Mouse (Mus musculus) liver, adult 2 months (tissue): ENCODE data around the gene Prkcb. TPM values are rescaled to one million over a fixed set of nuclear protein-coding genes. Genes with fewer than 3 reads are reported as not detected.

Experiments used
- DNase-seq: peaks from one replicate; pipeline ENCODE4 v3.0.0-alpha.2; 2011; ENCODE audit warnings: low read depth, low spot score; ENCODE audit errors: extremely low read depth
- H3K27ac ChIP-seq: fragments of 200-500 bp; replicated peaks from 2 replicates; pipeline ENCODE4 v1.5.1; 2012; ENCODE audit warnings: low read depth, mild to moderate bottlenecking, control low read depth, inconsistent platforms, low read length; ENCODE audit not compliant: insufficient read depth
- H3K27me3 ChIP-seq: fragments of 200-500 bp; 2 replicates; pipeline ENCODE4 v1.6.1; 2012; ENCODE audit warnings: mild to moderate bottlenecking, moderate library complexity, low read length, inconsistent platforms; ENCODE audit not compliant: control insufficient read depth, insufficient read depth
- H3K36me3 ChIP-seq: fragments of 200-500 bp; 2 replicates; pipeline ENCODE4 v1.6.1; 2012; ENCODE audit warnings: low read length, inconsistent platforms; ENCODE audit not compliant: control insufficient read depth, insufficient read depth
- H3K4me1 ChIP-seq: fragments of 200-500 bp; 2 replicates; pipeline ENCODE4 v1.6.1; 2011; ENCODE audit warnings: low read length; ENCODE audit not compliant: control insufficient read depth, insufficient read depth
- H3K4me3 ChIP-seq: fragments of 200-500 bp; 2 replicates; pipeline ENCODE4 v1.5.1; 2011; ENCODE audit warnings: low read depth, mild to moderate bottlenecking, control low read depth, low read length, moderate library complexity; ENCODE audit not compliant: insufficient read depth
- H3K79me2 ChIP-seq: fragments of 200-500 bp; 2 replicates; pipeline ENCODE4 v1.6.1; 2012; ENCODE audit warnings: inconsistent platforms, mild to moderate bottlenecking, low read length, moderate library complexity; ENCODE audit not compliant: control insufficient read depth, insufficient read depth
- H3K9ac ChIP-seq: fragments of 200-500 bp; 2 replicates; pipeline ENCODE4 v1.6.1; 2012; ENCODE audit warnings: low read depth, mild to moderate bottlenecking, control low read depth, inconsistent platforms, low read length
- CTCF ChIP-seq: fragments of 200-500 bp; IDR thresholded peaks from 2 replicates; pipeline ENCODE4 v1.5.1; 2011; ENCODE audit warnings: low read depth, low read length, control low read depth
- POLR2A ChIP-seq: fragments of 200-500 bp; IDR thresholded peaks from 2 replicates; pipeline ENCODE4 v1.6.1; 2011; ENCODE audit warnings: low read length, control low read depth; ENCODE audit not compliant: insufficient read depth; ENCODE audit errors: extremely low read depth
- WGBS: fragments of 180-500 bp; shearing (Covaris S2); methylation state at CpG from one replicate; pipeline ENCODE4 v1.1.7; 2018; 5-methylcytosine and 5-hydroxymethylcytosine counted together
- polyA plus RNA-seq: library from polyadenylated mRNA; depleted of rRNA; stranded (reverse); fragments of >200 nt; gene quantifications from 2 replicates; pipeline ENCODE4 v1.2.3, GENCODE M21; 2012
- total RNA-seq: library from RNA; depleted of rRNA; stranded (reverse); fragments of >200 nt; gene quantifications from 2 replicates; pipeline ENCODE4 v1.2.3, GENCODE M21; 2014

The Prkcb gene
- total and polyA plus RNA-seq, 2 experiments = 2.5 to 3.7 TPM

GRCm38 (mm10) chr7:122391382-122391781, 102.8 kb downstream of the Prkcb start:
- Histone ChIP-seq H3K9ac (no peak overlapping the region), H3K27ac (no peak overlapping the region), H3K27me3 (no peaks in the 10 kb centered on the region), H3K36me3 (no peaks in the 10 kb centered on the region), H3K79me2 (no peaks in the 10 kb centered on the region), H3K4me1 (0 out of 2 replicates have a peak, but pooled peaks cover 2% of the 10 kb centered on the region), H3K4me3 (no peak overlapping the region)
- TF ChIP-seq CTCF (no peak), POLR2A (no peak)
- no peak for DNase-seq
- 81% methylated on average over 3 of the region's 3 CpGs for WGBS

- Histone ChIP-seq H3K79me2 (no peaks in the 10 kb centered on the region), H3K4me3 (no peak overlapping the region), H3K9ac (no peak overlapping the region), H3K36me3 (no peaks in the 10 kb centered on the region), H3K27me3 (no peaks in the 10 kb centered on the region), H3K4me1 (no peaks in the 10 kb centered on the region), H3K27ac (no peak overlapping the region)
- TF ChIP-seq POLR2A (no peak), CTCF (no peak)
- no peak for DNase-seq
- 51% methylated on average over 5 of the region's 5 CpGs for WGBS
Measured at GRCm38 (mm10) chr7:122393964-122394363, 105.4 kb downstream of the Prkcb start.

- H3K27ac ChIP-seq = no peak overlapping the region
- no peaks in the 10 kb centered on the region for H3K4me1 ChIP-seq
- no peak overlapping the region for H3K9ac ChIP-seq
- no peak overlapping the region for H3K4me3 ChIP-seq
- H3K27me3 ChIP-seq = no peaks in the 10 kb centered on the region
- H3K36me3 ChIP-seq = no peaks in the 10 kb centered on the region
- no peak for DNase-seq
- 72% methylated on average over 7 of the region's 7 CpGs for WGBS
- H3K79me2 ChIP-seq = no peaks in the 10 kb centered on the region
- TF ChIP-seq CTCF = no peak
- TF ChIP-seq POLR2A = no peak
Measured at GRCm38 (mm10) chr7:122395159-122395975, 106.8 kb downstream of the Prkcb start.

- Histone ChIP-seq H3K9ac (no peak overlapping the region), H3K27ac (no peak overlapping the region), H3K79me2 (no peaks in the 10 kb centered on the region), H3K4me3 (no peak overlapping the region), H3K36me3 (no peaks in the 10 kb centered on the region), H3K27me3 (no peaks in the 10 kb centered on the region), H3K4me1 (no peaks in the 10 kb centered on the region)
- TF ChIP-seq CTCF (no peak), POLR2A (no peak)
- no peak for DNase-seq
- WGBS = 86% methylated on average over 5 of the region's 5 CpGs
Measured at GRCm38 (mm10) chr7:122395976-122396315, 107.4 kb downstream of the Prkcb start.

- no peak overlapping the region for H3K9ac ChIP-seq
- TF ChIP-seq CTCF = no peak
- TF ChIP-seq POLR2A = no peak
Measured at GRCm38 (mm10) chr7:122397699-122398098, 109.1 kb downstream of the Prkcb start.

GRCm38 (mm10) chr7:122402041-122402440, 113.5 kb downstream of the Prkcb start:
- Histone ChIP-seq H3K4me3 (no peak overlapping the region), H3K27me3 (no peaks in the 10 kb centered on the region), H3K79me2 (no peaks in the 10 kb centered on the region), H3K36me3 (no peaks in the 10 kb centered on the region), H3K9ac (no peak overlapping the region), H3K27ac (no peak overlapping the region), H3K4me1 (0 out of 2 replicates have a peak, but pooled peaks cover 3% of the 10 kb centered on the region)
- TF ChIP-seq POLR2A (no peak), CTCF (no peak)
- WGBS = 85% methylated on average over 7 of the region's 7 CpGs
- DNase-seq = no peak

More at GRCm38 (mm10) chr7:122397699-122398098, 109.1 kb downstream of the Prkcb start:
- H3K79me2 ChIP-seq = no peaks in the 10 kb centered on the region
- WGBS = 87% methylated on average over 3 of the region's 3 CpGs
- no peaks in the 10 kb centered on the region for H3K36me3 ChIP-seq
- DNase-seq = no peak
- no peak overlapping the region for H3K4me3 ChIP-seq
- H3K4me1 ChIP-seq = no peaks in the 10 kb centered on the region
- no peaks in the 10 kb centered on the region for H3K27me3 ChIP-seq
- no peak overlapping the region for H3K27ac ChIP-seq
